Mouse (Mus musculus): Measurements from ENCODE around the gene Tnfaip1.

DNA sequence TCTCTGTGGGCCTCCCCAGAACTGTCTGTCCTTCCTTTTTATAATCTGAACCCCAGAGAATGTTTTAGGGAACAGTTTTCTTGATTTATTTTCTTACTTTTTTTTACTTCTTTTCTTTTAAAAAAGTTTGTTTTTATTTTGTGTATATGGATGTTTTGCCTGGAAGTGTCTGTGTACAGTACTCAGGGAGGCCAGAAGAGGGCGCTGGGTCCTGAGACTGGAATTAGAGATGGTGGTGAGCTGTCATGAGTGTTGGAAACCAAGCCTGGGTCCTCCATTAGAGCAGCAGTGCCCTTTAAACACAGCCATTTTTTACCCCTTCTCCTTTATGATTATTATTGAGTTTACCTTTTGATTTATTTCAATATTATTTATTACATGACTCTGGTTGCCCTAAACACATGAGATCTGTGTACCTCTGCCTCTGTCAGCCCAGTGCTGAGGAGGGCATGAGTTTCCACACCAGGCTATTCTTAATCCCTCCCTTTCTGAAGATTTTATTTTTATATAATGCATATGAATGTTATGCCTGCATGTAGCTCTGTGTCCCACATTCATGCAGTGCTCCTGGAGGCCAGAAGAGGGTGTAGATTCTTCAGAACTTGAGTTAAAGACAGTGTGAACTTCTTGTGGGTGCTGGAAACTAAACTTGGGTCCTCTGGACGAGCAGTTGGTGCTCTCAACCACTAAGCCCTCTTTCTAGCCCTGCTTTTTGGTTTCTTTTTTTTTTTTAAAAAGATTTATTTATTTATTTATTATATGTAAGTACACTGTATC, 20.4 kb downstream of the Tnfaip1 start:
- TF ChIP-seq POLR2A (IDR thresholded peaks at IDR 0.05; ENCODE audit: low read depth, low read length) (no peak), CTCF (conservative IDR thresholded peaks at IDR 0.05; ENCODE audit: insufficient read depth, insufficient read length, low read depth, low read length) (peak; percentile 57)
